Mouse (Mus musculus): ENCODE measurements around the gene Vmn2r121. TPM values are rescaled to one million over a fixed set of nuclear protein-coding genes. Genes with fewer than 3 reads are reported as not detected.

The Vmn2r121 gene
- not detected for polyA plus RNA-seq (2014; fragmentation: Illumina TruSeq; extraction: RNeasy Lipid Tissue Mini Kit (QIAGEN cat#74804); ENCODE audit: low replicate concordance)

GRCm38 (mm10) chrX:124135852-124136251 lies at the start of gene Vmn2r121:
Gene Vmn2r121, minus strand, starts transcription at chrX:124135952.

Measured in small intestine, adult 10 weeks (tissue).